Mouse (Mus musculus) forebrain, embryonic 11.5 days (tissue): ENCODE measurements around the gene Ywhab. TPM values are rescaled to one million over a fixed set of nuclear protein-coding genes. Genes with fewer than 3 reads are reported as not detected.

ENCODE experiments used
- ATAC-seq: fragments of 200-750 bp; cut with Nextera tagmentation; replicated peaks from 2 replicates; pipeline ENCODE4 v1.8.0; 2017; ENCODE audit warnings: moderate TSS enrichment; ENCODE audit not compliant: low FRiP score
- DNase-seq: peaks from one replicate; pipeline ENCODE4 v3.0.0-alpha.2; 2017; ENCODE audit warnings: low spot score
- H3K27ac ChIP-seq: fragments of 300-500 bp; sonication (generic); 2 replicates; pipeline ENCODE4 v1.5.1; 2014; ENCODE audit warnings: low read depth, low read length
- H3K27me3 ChIP-seq: fragments of 300-500 bp; sonication (generic); 2 replicates; pipeline ENCODE4 v1.6.1; 2014; ENCODE audit warnings: mild to moderate bottlenecking, low read length, mixed read lengths; ENCODE audit not compliant: control insufficient read depth, insufficient read depth
- H3K36me3 ChIP-seq: fragments of 300-500 bp; sonication (generic); 2 replicates; pipeline ENCODE4 v1.6.1; 2014; ENCODE audit warnings: mild to moderate bottlenecking, low read length, moderate library complexity, mixed read lengths; ENCODE audit not compliant: control insufficient read depth, insufficient read depth
- H3K4me1 ChIP-seq: fragments of 300-500 bp; sonication (generic); replicated peaks from 2 replicates; pipeline ENCODE4 v1.6.1; 2014; ENCODE audit warnings: low read length, mixed read lengths; ENCODE audit not compliant: control insufficient read depth, insufficient read depth
- H3K4me2 ChIP-seq: fragments of 300-500 bp; sonication (generic); 2 replicates; pipeline ENCODE4 v1.6.1; 2014; ENCODE audit warnings: low read depth, mild to moderate bottlenecking, low read length, moderate library complexity, mixed read lengths; ENCODE audit not compliant: severe bottlenecking
- H3K4me3 ChIP-seq: fragments of 300-500 bp; sonication (generic); 2 replicates; pipeline ENCODE4 v1.5.1; 2014; ENCODE audit warnings: low read depth, low read length
- H3K9ac ChIP-seq: fragments of 300-500 bp; sonication (generic); 2 replicates; pipeline ENCODE4 v1.6.1; 2014; ENCODE audit warnings: low read length
- H3K9me3 ChIP-seq: fragments of 300-500 bp; sonication (generic); 2 replicates; pipeline ENCODE4 v1.6.1; 2016; ENCODE audit warnings: low read length, mixed read lengths; ENCODE audit not compliant: control insufficient read depth
- WGBS: fragments of 180-500 bp; shearing (Covaris S2); extraction: QIAGEN DNeasy Blood & Tissue Kit; methylation state at CpG from one replicate; pipeline ENCODE4 v1.1.7; 2014; 5-methylcytosine and 5-hydroxymethylcytosine counted together
- polyA plus RNA-seq: library from polyadenylated mRNA; unstranded; fragments of >200 nt; fragmentation: Nextera tagmentation; extraction: Ambion mirVana; gene quantifications from 2 replicates; pipeline ENCODE4 v1.2.1, GENCODE M21; 2014

Ywhab gene
- 316 and 330 TPM in 2 replicates for polyA plus RNA-seq

DNA sequence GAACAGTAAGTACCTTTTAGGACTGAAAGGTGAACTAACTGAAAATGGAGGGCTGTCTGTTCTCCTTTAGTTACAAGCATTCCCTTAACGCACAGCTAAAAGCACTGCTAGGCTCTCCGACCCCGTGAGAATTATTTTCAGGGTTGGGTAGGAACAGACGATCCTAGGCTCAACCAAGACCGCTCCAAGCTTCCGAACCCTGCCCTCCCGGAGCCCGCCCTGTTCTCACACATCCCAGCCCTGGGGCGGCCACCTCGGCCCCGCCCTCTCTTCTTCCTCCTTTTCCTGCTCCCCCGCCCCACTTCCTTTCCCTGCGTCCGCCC, at the start of gene Ywhab:
Ywhab (plus strand) TSS at position 307 of the 323 bp plus-strand sequence.
- no peak for ATAC-seq
- no peaks in the 10 kb centered on the region; the same call in 1 of the 2 replicates for H3K36me3 ChIP-seq
- H3K27ac ChIP-seq = peak within 1 kb of the TSS; percentile 84
- peak within 1 kb of the TSS; percentile 94 for H3K9ac ChIP-seq
- H3K9me3 ChIP-seq = no peaks in the 10 kb centered on the region
- peaks cover 2% of the 10 kb centered on the region; the same call in 1 of the 2 replicates for H3K4me1 ChIP-seq
- DNase-seq = no peak
- H3K27me3 ChIP-seq = no peaks in the 10 kb centered on the region
- under 1% methylated on average over 11 of the region's 14 CpGs for whole genome bisulfite sequencing
- H3K4me3 ChIP-seq = peak within 1 kb of the TSS; percentile 93
- peak within 1 kb of the TSS; percentile 78 for H3K4me2 ChIP-seq

GRCm38 (mm10) chr2:163946221-163946620, 48.5 kb upstream of the Ywhab start:
- Histone ChIP-seq H3K27ac (no peak overlapping the region), H3K9ac (no peak overlapping the region), H3K4me3 (no peak overlapping the region), H3K9me3 (no peaks in the 10 kb centered on the region), H3K4me1 (no peaks in the 10 kb centered on the region), H3K27me3 (no peaks in the 10 kb centered on the region), H3K4me2 (no peak overlapping the region), H3K36me3 (no peaks in the 10 kb centered on the region)
- ATAC-seq = no peak
- DNase-seq = no peak
- WGBS = 86% methylated on average over 15 of the region's 15 CpGs

GRCm38 (mm10) chr2:163947976-163948375, 46.8 kb upstream of the Ywhab start:
- Histone ChIP-seq H3K9me3 (no peaks in the 10 kb centered on the region), H3K27me3 (no peaks in the 10 kb centered on the region), H3K9ac (no peak overlapping the region), H3K4me2 (no peak overlapping the region), H3K4me3 (no peak overlapping the region), H3K27ac (no peak overlapping the region), H3K4me1 (no peaks in the 10 kb centered on the region), H3K36me3 (no peaks in the 10 kb centered on the region)
- ATAC-seq = no peak
- WGBS = 74% methylated on average over 7 of the region's 7 CpGs
- no peak for DNase-seq

DNA sequence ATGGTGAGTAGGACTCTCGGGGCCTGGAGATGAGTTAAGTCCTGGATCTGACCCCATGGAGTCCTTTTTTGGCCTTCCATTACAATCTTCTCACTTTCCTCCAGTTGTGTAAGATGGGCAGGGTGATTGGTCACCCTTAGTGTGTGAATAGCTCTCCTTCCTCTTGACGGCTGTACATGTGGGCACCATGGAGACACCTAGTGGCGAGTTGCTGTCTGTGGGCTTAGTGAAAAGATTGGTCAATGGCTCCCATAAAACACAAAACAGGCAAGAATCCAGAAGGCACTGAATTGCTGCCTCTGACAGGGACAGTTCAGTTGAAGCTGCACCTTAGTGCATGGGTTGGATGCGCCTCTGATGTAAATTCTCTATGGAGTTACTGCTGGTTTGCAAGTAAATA, 43.0 kb upstream of the Ywhab start:
- DNase-seq (peak; percentile 65), ATAC-seq (no peak)
- WGBS = 24% methylated on average over 4 of the region's 4 CpGs
- Histone ChIP-seq H3K27ac (no peak overlapping the region), H3K9me3 (no peaks in the 10 kb centered on the region), H3K9ac (no peak overlapping the region), H3K4me3 (no peak overlapping the region), H3K27me3 (no peaks in the 10 kb centered on the region), H3K36me3 (no peaks in the 10 kb centered on the region), H3K4me1 (no peaks in the 10 kb centered on the region), H3K4me2 (no peak overlapping the region)

- no peak overlapping the region for H3K27ac ChIP-seq
- H3K4me2 ChIP-seq = no peak overlapping the region
- H3K9me3 ChIP-seq = no peaks in the 10 kb centered on the region
- no peaks in the 10 kb centered on the region for H3K4me1 ChIP-seq
- H3K4me3 ChIP-seq = no peak overlapping the region
- no peak for ATAC-seq
- DNase-seq = no peak
- 85% methylated on average over 7 of the region's 7 CpGs for WGBS
- no peaks in the 10 kb centered on the region for H3K27me3 ChIP-seq
- H3K36me3 ChIP-seq = no peaks in the 10 kb centered on the region
- H3K9ac ChIP-seq = no peak overlapping the region
Measured at GRCm38 (mm10) chr2:163953622-163954310, 41.0 kb upstream of the Ywhab start.

DNA sequence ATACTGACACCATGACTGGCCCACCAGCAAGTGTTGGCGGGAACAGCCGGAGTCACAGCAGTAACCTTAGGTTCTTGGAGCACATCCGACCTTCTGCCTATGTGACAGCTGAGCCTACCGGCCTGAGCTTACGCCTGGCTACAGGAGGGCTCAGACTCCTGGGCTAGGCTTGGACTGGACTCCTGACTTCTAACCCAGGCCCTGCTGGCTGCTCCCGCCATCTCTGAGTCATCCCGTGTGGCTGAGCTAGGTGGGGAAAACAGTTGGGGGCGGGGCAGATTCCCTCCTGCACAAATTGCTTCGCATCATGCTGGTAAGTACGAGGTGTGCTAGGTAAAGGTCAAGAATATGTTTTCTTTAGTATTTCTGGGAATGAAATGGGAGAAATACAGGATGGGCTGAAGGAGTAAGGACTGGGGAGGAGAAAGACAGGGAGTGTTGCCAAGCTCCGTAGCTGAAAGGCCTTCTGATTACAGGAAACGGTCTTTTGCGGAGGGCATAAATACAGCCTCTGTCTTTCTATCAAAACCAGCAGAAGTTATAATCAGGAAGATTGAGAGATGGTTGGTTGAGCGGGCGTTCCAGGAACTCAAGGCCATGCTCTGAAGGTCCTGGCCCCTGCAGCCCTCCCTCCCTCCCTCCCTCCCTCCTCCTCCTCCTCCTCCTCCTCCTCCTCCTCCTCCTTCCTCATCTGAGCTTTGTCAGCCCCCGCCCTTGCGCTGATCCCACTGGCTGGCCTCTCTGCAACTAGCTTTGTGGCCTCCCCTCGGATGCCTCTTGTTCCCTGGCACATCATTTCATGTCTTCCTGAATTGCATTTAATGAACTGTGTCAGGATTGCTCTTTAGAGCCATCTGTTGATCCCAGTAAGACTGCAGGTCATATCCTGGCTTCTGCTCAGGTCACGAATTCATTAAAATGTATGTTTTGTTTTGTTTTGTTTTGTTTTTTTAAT, 29.9 kb upstream of the Ywhab start:
- Histone ChIP-seq H3K27ac (no peak overlapping the region), H3K4me2 (no peak overlapping the region), H3K9me3 (no peaks in the 10 kb centered on the region), H3K4me1 (no peaks in the 10 kb centered on the region), H3K27me3 (no peaks in the 10 kb centered on the region), H3K9ac (no peak overlapping the region), H3K4me3 (no peak overlapping the region), H3K36me3 (no peaks in the 10 kb centered on the region)
- DNase-seq = no peak
- 72% methylated on average over 19 of the region's 19 CpGs for WGBS
- ATAC-seq = no peak

DNA sequence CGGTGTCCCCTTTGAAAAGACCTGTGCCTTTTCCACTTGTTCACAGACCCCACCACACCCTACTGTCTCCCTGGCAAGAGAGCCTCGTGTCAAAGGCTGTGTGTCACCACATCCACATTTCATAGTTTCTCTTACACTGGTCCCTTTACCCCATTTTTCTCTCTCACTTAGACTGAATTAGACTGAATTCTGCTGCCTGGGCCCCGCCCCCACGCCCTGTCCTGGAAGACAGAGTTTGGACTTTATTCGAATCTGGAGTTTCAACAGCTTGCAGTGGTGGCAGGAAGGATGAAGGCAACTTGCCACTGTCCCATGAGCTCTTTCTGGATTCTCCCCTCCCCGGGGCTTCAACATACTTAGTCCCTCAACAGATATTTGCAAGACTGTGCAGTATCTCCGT, 29.1 kb upstream of the Ywhab start:
- H3K4me1 ChIP-seq = no peaks in the 10 kb centered on the region
- WGBS = 70% methylated on average over 7 of the region's 7 CpGs
- DNase-seq (no peak), ATAC-seq (no peak)
- no peaks in the 10 kb centered on the region for H3K36me3 ChIP-seq
- H3K9ac ChIP-seq = no peak overlapping the region
- no peak overlapping the region for H3K27ac ChIP-seq
- H3K4me3 ChIP-seq = no peak overlapping the region
- H3K9me3 ChIP-seq = no peaks in the 10 kb centered on the region
- H3K4me2 ChIP-seq = no peak overlapping the region
- no peaks in the 10 kb centered on the region for H3K27me3 ChIP-seq

- Histone ChIP-seq H3K4me1 (no peaks in the 10 kb centered on the region), H3K9ac (no peak overlapping the region), H3K27me3 (no peaks in the 10 kb centered on the region), H3K36me3 (no peaks in the 10 kb centered on the region), H3K4me3 (no peak overlapping the region), H3K9me3 (no peaks in the 10 kb centered on the region), H3K4me2 (no peak overlapping the region), H3K27ac (no peak overlapping the region)
- ATAC-seq (0 out of 2 replicates have a peak, but pooled peaks have one; percentile 46), DNase-seq (peak; percentile 81)
- 3% methylated on average over 5 of the region's 5 CpGs for WGBS
Measured at GRCm38 (mm10) chr2:163968581-163968980, 26.2 kb upstream of the Ywhab start.
